Mouse (Mus musculus): ENCODE data around the gene BC049715.

GRCm38 (mm10) chr6:136816826-136817225 lies 10.6 kb upstream of the BC049715 start:
- TF ChIP-seq CTCF (IDR thresholded peaks at IDR 0.05; ENCODE audit: control insufficient read depth, insufficient read depth, low read length) (no peak), POLR2A (IDR thresholded peaks at IDR 0.05; ENCODE audit: borderline replicate concordance, control insufficient read depth, low read depth, low read length) (no peak)
